In genomic region chr1:191894857-191895256, GRCm38 (mm10) we compare ENCODE assay signal across 16 mouse cellular contexts. TPM values are rescaled to one million over a fixed set of nuclear protein-coding genes. Genes with fewer than 3 reads are reported as not detected.
DNase-seq lines count a peak whose midpoint lies in the region; ATAC-seq and TF ChIP-seq lines count a peak whose summit lies in the region.
"Had no signal": no experiment of that assay in that cellular context is flagged by ENCODE, and none has a peak within 500 bp of the region (broad histone marks: within the 10 kb centered on the region; RNA-seq: fewer than 3 reads in every experiment).

No protein-coding gene starts in this region.

- H3K9ac ChIP-seq in heart, embryonic 13.5 days, result no peak overlapping the region
- no peak overlapping the region for H3K9ac ChIP-seq in heart, embryonic 12.5 days
- H3K9ac ChIP-seq in liver, embryonic 11.5 days (ENCODE audit: low read depth, low read length), result no peak overlapping the region
- no peak overlapping the region for H3K9ac ChIP-seq in liver, postnatal 0 days (replicated peaks)
- H3K9ac ChIP-seq: forebrain, embryonic 13.5 days; limb, embryonic 13.5 days; lung, embryonic 14.5 days; midbrain, embryonic 12.5 days had no signal

- H3K4me1 ChIP-seq in heart, embryonic 13.5 days, result peaks cover 22% of the 10 kb centered on the region
- peaks cover 11% of the 10 kb centered on the region for H3K4me1 ChIP-seq in heart, embryonic 12.5 days (replicated peaks)
- 0 out of 2 replicates have a peak, but pooled peaks cover 10% of the 10 kb centered on the region for H3K4me1 ChIP-seq in liver, embryonic 11.5 days (replicated peaks; ENCODE audit: control insufficient read depth, insufficient read depth, low read length)
- H3K4me1 ChIP-seq in liver, postnatal 0 days (ENCODE audit: insufficient read depth), result no peaks in the 10 kb centered on the region
- 0 out of 2 replicates have a peak, but pooled peaks cover 2% of the 10 kb centered on the region for H3K4me1 ChIP-seq in brown adipose tissue, adult 24 weeks (ENCODE audit: control insufficient read depth, insufficient read depth, insufficient read length, low read length)
- H3K4me1 ChIP-seq in olfactory bulb, adult 2 months (ENCODE audit: control insufficient read depth, insufficient read depth, low read length), result peaks cover 21% of the 10 kb centered on the region
- H3K4me1 ChIP-seq: forebrain, embryonic 13.5 days; limb, embryonic 13.5 days; midbrain, embryonic 12.5 days had no signal

- TF ChIP-seq EP300 in liver, postnatal 0 days (IDR thresholded peaks at IDR 0.05; ENCODE audit: low read depth), result no peak

- ATAC-seq in heart, embryonic 13.5 days (ENCODE audit: extremely low read depth, insufficient number of reproducible peaks, low FRiP score, low TSS enrichment), result no peak
- ATAC-seq in heart, embryonic 12.5 days (ENCODE audit: insufficient number of reproducible peaks, low FRiP score), result no peak
- peak; percentile 66 for ATAC-seq in liver, embryonic 11.5 days (replicated peaks; ENCODE audit: low FRiP score)
- ATAC-seq in liver, postnatal 0 days, result no peak
- ATAC-seq: forebrain, embryonic 13.5 days had no signal

- no peaks in the 10 kb centered on the region for H3K9me3 ChIP-seq in heart, embryonic 13.5 days
- H3K9me3 ChIP-seq in heart, embryonic 12.5 days (replicated peaks), result no peaks in the 10 kb centered on the region
- H3K9me3 ChIP-seq in liver, embryonic 11.5 days (ENCODE audit: control insufficient read depth, low read length), result no peaks in the 10 kb centered on the region
- no peaks in the 10 kb centered on the region for H3K9me3 ChIP-seq in liver, postnatal 0 days (ENCODE audit: low read length)
- H3K9me3 ChIP-seq: forebrain, embryonic 13.5 days; limb, embryonic 13.5 days; midbrain, embryonic 12.5 days had no signal

- no peak for DNase-seq in liver, embryonic 11.5 days (ENCODE audit: low spot score)
- DNase-seq in liver, postnatal 0 days, result no peak
- no peak for DNase-seq in left cerebral cortex, adult 18-20 months (ENCODE audit: low spot score in 2 of 2)
- DNase-seq: cerebellum, adult 8-10 months; kidney, adult 8-10 months; kidney, postnatal 36 days; spleen, adult 18-20 months; thymus, postnatal 36 days had no signal

- TF ChIP-seq CTCF in liver, postnatal 0 days (IDR thresholded peaks at IDR 0.05; ENCODE audit: low read depth), result no peak
- TF ChIP-seq CTCF in olfactory bulb, adult 2 months (IDR thresholded peaks at IDR 0.05; ENCODE audit: insufficient read depth, low read depth, low read length), result no peak

- WGBS in heart, embryonic 13.5 days, result 87% methylated on average over 9 of the region's 9 CpGs
- WGBS in heart, embryonic 12.5 days, result 90% methylated on average over 9 of the region's 9 CpGs
- WGBS in liver, embryonic 11.5 days, result 64% methylated on average over 9 of the region's 9 CpGs
- WGBS in liver, postnatal 0 days (ENCODE audit: insufficient replicate concordance), result 65% methylated on average over 9 of the region's 9 CpGs
- WGBS in olfactory bulb, adult 2 months, result 77% methylated on average over 9 of the region's 9 CpGs

- no peak for TF ChIP-seq POLR2A in olfactory bulb, adult 2 months (IDR thresholded peaks at IDR 0.05; ENCODE audit: insufficient read depth, low read depth, low read length)

- H3K27me3 ChIP-seq in heart, embryonic 13.5 days (replicated peaks), result peaks cover 4% of the 10 kb centered on the region; the same call in 1 of the 2 replicates
- H3K27me3 ChIP-seq in heart, embryonic 12.5 days (replicated peaks), result no peaks in the 10 kb centered on the region
- no peaks in the 10 kb centered on the region; the same call in 1 of the 2 replicates for H3K27me3 ChIP-seq in liver, embryonic 11.5 days (replicated peaks; ENCODE audit: control insufficient read depth, insufficient read depth, low read length)
- no peaks in the 10 kb centered on the region for H3K27me3 ChIP-seq in liver, postnatal 0 days (ENCODE audit: insufficient read depth, low read length)
- H3K27me3 ChIP-seq: forebrain, embryonic 13.5 days; limb, embryonic 13.5 days; midbrain, embryonic 12.5 days had no signal

- H3K4me3 ChIP-seq in heart, embryonic 13.5 days, result no peak overlapping the region
- no peak overlapping the region for H3K4me3 ChIP-seq in heart, embryonic 12.5 days
- no peak overlapping the region for H3K4me3 ChIP-seq in liver, embryonic 11.5 days (ENCODE audit: low read depth, low read length)
- no peak overlapping the region for H3K4me3 ChIP-seq in liver, postnatal 0 days (ENCODE audit: low read depth, low read length)
- H3K4me3 ChIP-seq in brown adipose tissue, adult 24 weeks (ENCODE audit: insufficient read depth, low read depth, low read length), result no peak overlapping the region
- no peak overlapping the region for H3K4me3 ChIP-seq in olfactory bulb, adult 2 months (ENCODE audit: insufficient read depth, low read depth, low read length)
- H3K4me3 ChIP-seq: forebrain, embryonic 13.5 days; limb, embryonic 13.5 days; midbrain, embryonic 12.5 days had no signal

- H3K27ac ChIP-seq in heart, embryonic 13.5 days (replicated peaks), result no peak overlapping the region
- no peak overlapping the region for H3K27ac ChIP-seq in heart, embryonic 12.5 days (ENCODE audit: poor library complexity, severe bottlenecking)
- no peak overlapping the region for H3K27ac ChIP-seq in liver, embryonic 11.5 days (ENCODE audit: low read depth, low read length)
- no peak overlapping the region for H3K27ac ChIP-seq in liver, postnatal 0 days (ENCODE audit: low read depth)
- 0 out of 2 replicates have a peak overlapping the region, but pooled peaks have one; percentile 2 for H3K27ac ChIP-seq in brown adipose tissue, adult 24 weeks (replicated peaks; ENCODE audit: low read depth, low read length)
- peak overlapping the region; percentile 76 for H3K27ac ChIP-seq in olfactory bulb, adult 2 months (ENCODE audit: insufficient read depth, low read depth, low read length)
- H3K27ac ChIP-seq: forebrain, embryonic 13.5 days; limb, embryonic 13.5 days; midbrain, embryonic 12.5 days had no signal

- no peaks in the 10 kb centered on the region for H3K36me3 ChIP-seq in heart, embryonic 13.5 days
- H3K36me3 ChIP-seq in heart, embryonic 12.5 days, result no peaks in the 10 kb centered on the region
- no peaks in the 10 kb centered on the region for H3K36me3 ChIP-seq in liver, embryonic 11.5 days (ENCODE audit: control insufficient read depth, insufficient read depth, low read length)
- H3K36me3 ChIP-seq in liver, postnatal 0 days (replicated peaks; ENCODE audit: insufficient read depth, low read length), result no peaks in the 10 kb centered on the region
- H3K36me3 ChIP-seq: limb, embryonic 13.5 days; midbrain, embryonic 12.5 days had no signal

- H3K4me2 ChIP-seq in heart, embryonic 13.5 days, result peak overlapping the region; percentile 30; the same call in 1 of the 2 replicates
- no peak overlapping the region for H3K4me2 ChIP-seq in heart, embryonic 12.5 days
- no peak overlapping the region; the same call in 1 of the 2 replicates for H3K4me2 ChIP-seq in liver, embryonic 11.5 days
- no peak overlapping the region for H3K4me2 ChIP-seq in liver, postnatal 0 days (ENCODE audit: low read depth, low read length)
- H3K4me2 ChIP-seq: forebrain, embryonic 13.5 days; limb, embryonic 13.5 days; lung, embryonic 14.5 days; midbrain, embryonic 12.5 days had no signal

RNA-seq across cellular contexts. Expression of gene Slc30a1, which starts 11.7 kb away (rescaled TPM):
- 1.2 and 1.8 TPM in 2 replicates for polyA plus RNA-seq in heart, embryonic 13.5 days (2015; fragmentation: Nextera tagmentation; extraction: Ambion mirVana)
- 4.8 and 5.0 TPM in 2 replicates for polyA plus RNA-seq in heart, embryonic 12.5 days (2016; fragmentation: Nextera tagmentation; extraction: Ambion mirVana)
- polyA plus RNA-seq in liver, embryonic 11.5 days (2014; fragmentation: Nextera tagmentation; extraction: Ambion mirVana), result 2.6 and 3.1 TPM in 2 replicates
- 4.3 and 7.0 TPM in 2 replicates for polyA plus RNA-seq in liver, postnatal 0 days (2015; fragmentation: Nextera tagmentation; extraction: Ambion mirVana)
- 4.5 and 5.8 TPM in 2 replicates for polyA plus RNA-seq in brown adipose tissue, adult 24 weeks (2012; ENCODE audit: insufficient read depth, insufficient read length, missing spikeins)
- polyA plus RNA-seq in olfactory bulb, adult 2 months (2012; ENCODE audit: insufficient read depth, insufficient read length, low replicate concordance, missing spikeins), result not detected in 2 replicates
- 10 to 100 TPM; 28.7 to 35.9 TPM for total RNA-seq in left cerebral cortex, adult 18-20 months (2021)

Comparison
In these comparisons a context has a peak if more than half of its experiments do, and no peak if none do; other contexts are left out.
1. H3K27ac ChIP-seq: peak in brown adipose tissue, adult 24 weeks (single experiment) and olfactory bulb, adult 2 months (single experiment); none in heart, embryonic 13.5 days (single experiment), heart, embryonic 12.5 days (single experiment), liver, embryonic 11.5 days (single experiment) and liver, postnatal 0 days (single experiment).